Mouse (Mus musculus): Measurements from ENCODE around the gene Tmem128. TPM values are rescaled to one million over a fixed set of nuclear protein-coding genes. Genes with fewer than 3 reads are reported as not detected.

Gene Tmem128
- 131 TPM for polyA plus RNA-seq (2017; shearing (Covaris generic))

DNA sequence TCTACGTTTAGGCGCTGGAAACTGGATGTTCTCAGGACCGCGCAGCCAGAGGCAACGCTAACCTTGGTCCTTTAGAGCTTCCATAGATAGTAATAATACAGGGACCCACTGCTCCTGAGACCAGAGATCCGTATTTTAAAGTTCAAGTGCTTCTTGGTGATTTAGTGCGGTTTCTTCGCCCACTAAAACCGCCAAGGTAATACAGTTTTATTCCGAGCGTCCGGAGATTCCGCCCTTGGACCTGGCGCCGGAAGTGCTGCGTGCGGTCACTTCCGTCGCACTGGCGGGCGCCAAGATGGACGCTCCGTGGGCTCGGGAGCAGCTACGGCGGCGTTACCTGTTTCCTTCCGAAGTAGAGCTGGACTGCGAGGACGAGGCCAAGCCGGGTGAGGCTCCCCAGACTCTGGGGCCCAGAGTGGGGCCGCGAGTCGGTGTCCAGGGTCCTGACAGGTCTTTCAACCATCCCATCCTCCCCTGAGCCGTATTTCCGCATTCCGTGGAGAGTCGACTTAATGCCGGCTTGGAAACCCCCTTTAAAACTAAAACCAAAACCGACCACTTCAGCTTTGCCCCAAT, at the start of gene Tmem128:
Gene Tmem128 (plus strand): TSS at position 79 of the 576 bp plus-strand sequence.

DNA sequence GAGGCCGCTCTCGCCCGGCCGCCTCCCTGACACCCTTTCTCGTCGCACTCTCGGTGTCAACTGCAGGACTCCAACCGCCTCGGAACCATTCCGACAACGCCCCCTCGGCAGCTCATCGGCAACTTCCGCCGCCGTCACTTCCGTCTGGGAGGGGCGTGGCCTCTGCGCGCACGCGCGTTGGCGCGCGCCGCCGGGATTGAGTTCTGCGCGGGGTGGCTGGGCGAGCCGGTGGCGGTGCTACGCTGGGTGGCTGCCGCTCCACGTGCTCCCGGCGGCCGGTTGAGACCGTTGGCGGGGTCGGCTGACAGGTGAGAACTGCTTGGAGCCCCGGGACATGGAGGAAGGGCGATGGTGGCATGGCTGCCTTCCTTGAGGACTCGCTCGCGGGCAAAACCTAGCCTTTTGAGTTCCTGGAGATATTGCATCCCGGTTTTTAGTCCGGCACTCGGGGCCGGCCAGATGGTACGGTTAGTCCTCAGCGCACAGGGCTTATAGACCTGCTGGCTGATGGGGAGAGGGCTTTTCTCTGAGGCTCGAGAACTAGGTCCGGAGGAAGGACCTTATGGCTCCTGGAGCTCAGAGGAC, 39.6 kb upstream of the Tmem128 start, which contains the start of the genes Zbtb49 and Lyar:
Gene Zbtb49 (minus strand): TSS at position 130 of the 585 bp plus-strand sequence.
Gene Lyar (plus strand): TSS at position 143 of the 585 bp plus-strand sequence.

DNA sequence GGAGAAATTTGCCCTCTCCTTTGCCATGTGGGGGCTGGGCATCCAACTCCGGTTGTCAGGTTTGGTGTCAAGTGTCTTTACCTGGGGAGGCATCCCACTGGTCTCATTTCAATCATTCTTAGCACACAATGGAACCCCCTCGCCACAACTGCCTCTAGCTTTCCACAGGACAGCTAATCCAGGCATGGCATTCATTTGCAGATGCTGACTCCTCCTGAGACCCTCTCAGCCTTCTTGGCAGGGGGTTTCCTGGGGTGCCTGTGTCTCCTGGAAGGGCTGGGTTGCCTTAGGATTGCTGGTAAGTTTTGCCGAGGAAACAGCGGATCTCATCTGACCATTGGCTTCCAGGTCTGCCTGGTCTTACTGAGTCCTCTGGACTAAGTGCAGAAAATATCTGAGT, 15.8 kb downstream of the Tmem128 start, which contains the start of gene Otop1:
Gene Otop1 (plus strand): TSS at position 202 of the 400 bp plus-strand sequence.

Other genes starting within 250 kb of the Tmem128 start
- gene Stx18, start 221.4 kb upstream of the Tmem128 start, polyA plus RNA-seq (2017; shearing (Covaris generic)) = 43.3 TPM
- gene Nsg1, start 100.3 kb upstream of the Tmem128 start, polyA plus RNA-seq (2017; shearing (Covaris generic)) = 0.98 TPM
- 23.9 TPM for gene Zbtb49, start 39.7 kb upstream of the Tmem128 start, polyA plus RNA-seq (2017; shearing (Covaris generic))
- 44.1 TPM for gene Lyar, start 39.7 kb upstream of the Tmem128 start, polyA plus RNA-seq (2017; shearing (Covaris generic))
- gene Otop1, start 15.8 kb downstream of the Tmem128 start, polyA plus RNA-seq (2017; shearing (Covaris generic)) = not detected
- not detected for gene Drd5, start 59.2 kb downstream of the Tmem128 start, polyA plus RNA-seq (2017; shearing (Covaris generic))
- gene Slc2a9, start 243.0 kb downstream of the Tmem128 start, polyA plus RNA-seq (2017; shearing (Covaris generic)) = 7.5 TPM